Mouse (Mus musculus) erythroblast, embryonic 14.5 days (primary cell): ENCODE measurements at regions not wholly inside any gene's neighbourhood (a gene's known extent, or its start where the extent isn't known, plus 50 kb on each side); places are given as distances from the start of the nearest gene placed in this dataset.
"Not testable (repeated sequence)": the region's sequence is repeated elsewhere in the genome, so short reads cannot be mapped to it uniquely, and the experiment has no call there.

Source experiments
- GATA1 ChIP-seq: IDR thresholded peaks from 2 replicates; pipeline ENCODE4 v1.6.1; 2012; ENCODE audit warnings: low read length, inconsistent platforms, mixed read lengths
- TAL1 ChIP-seq: IDR thresholded peaks from 3 replicates; pipeline ENCODE4 v1.6.1; 2012; ENCODE audit warnings: low read length, inconsistent platforms, mixed read lengths

DNA sequence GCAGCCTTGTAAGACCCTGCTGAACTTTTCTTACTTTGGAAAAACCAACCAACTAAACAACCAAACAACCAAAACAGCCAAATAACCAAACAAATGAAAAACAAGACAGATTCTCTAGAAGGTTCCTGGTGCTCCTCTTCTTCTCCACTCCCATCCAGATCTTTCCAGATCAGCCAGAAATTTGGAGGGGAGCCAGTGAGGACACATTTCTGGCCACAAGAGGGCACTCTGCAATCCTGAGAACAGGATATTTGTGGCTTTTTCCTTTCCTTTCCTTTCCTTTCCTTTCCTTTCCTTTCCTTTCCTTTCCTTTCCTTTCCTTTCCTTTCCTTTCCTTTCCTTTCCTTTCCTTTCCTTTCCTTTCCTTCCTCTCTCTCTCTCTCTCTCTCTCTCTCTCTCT, 177.9 kb upstream of the Prok2 start:
- TF ChIP-seq GATA1, TAL1: not testable (repeated sequence)
